Mouse (Mus musculus) monocyte, adult 59 days (primary cell): Measurements from ENCODE around the gene Calml3. TPM values are rescaled to one million over a fixed set of nuclear protein-coding genes. Genes with fewer than 3 reads are reported as not detected.

Experiments
- total RNA-seq, 2 experiments: library from RNA; stranded (reverse); gene quantifications; one replicate each; pipeline ENCODE4 v1.2.4; 2023

Calml3 gene
- total RNA-seq: not detected

DNA sequence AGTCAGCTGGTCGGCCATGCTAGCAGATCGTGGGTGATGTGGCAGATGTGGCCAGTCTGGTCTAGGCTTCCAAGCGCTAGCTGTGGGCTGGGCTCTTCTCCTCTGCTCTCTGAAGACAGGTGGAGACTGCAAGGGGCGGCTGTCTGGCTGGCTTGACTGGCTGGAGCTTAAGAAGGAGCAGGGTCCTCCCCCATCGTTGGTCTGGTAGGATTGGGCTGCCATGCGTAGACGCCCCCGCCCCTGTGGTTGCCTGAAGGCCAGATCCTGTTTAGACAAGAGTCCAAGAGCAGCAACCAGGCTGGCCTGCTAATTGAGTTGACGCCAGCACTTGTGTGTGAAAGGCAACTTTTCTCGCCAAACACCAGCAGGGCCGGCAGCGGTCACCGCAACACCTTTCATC lies at the start of gene Calml3:
Gene Calml3 (minus strand): TSS at position 131 of the 400 bp plus-strand sequence.

DNA sequence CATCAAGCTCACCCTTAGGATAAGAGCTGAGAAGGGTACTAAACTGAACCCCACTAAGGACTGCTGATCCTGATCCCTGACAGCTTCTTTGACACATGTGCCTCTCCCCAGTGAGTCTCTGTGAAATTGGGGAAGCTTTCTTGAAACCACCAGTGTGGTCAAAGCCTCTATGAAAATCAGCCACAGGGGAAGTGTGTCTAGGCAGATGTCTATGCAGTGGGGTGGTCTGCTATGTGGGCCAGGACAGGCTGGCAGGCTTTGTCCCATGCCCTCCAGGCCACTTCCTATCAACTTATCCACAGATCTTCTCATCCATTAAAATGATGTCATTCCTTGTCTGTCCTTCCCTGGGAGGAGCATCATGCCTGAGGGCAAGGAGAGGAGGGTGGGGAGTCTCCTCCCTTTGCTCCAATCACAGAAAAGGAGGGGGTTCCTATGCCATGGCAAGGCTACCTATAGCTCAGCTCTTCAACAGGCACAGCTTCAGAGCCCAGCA lies 33.2 kb upstream of the Calml3 start, which contains the start of gene Calm4:
Gene Calm4 (plus strand): TSS at position 446 of the 496 bp plus-strand sequence.

Other genes starting within 250 kb of the Calml3 start
- 10 to 100 TPM; 28.3 to 32.5 TPM for gene Fam208b, start 193.2 kb downstream of the Calml3 start, total RNA-seq
- gene Asb13, start 170.3 kb downstream of the Calml3 start, total RNA-seq: 10 to 100 TPM; 11.6 to 12.4 TPM
- gene Calm4, start 33.4 kb upstream of the Calml3 start, total RNA-seq: not detected
- not detected for gene Calm5, start 49.9 kb upstream of the Calml3 start, total RNA-seq
- gene Net1, start 113.9 kb upstream of the Calml3 start, total RNA-seq: 10 to 100 TPM; 17.6 to 19.3 TPM
- not detected for gene Tubal3, start 114.0 kb upstream of the Calml3 start, total RNA-seq
- not detected for gene Ucn3, start 141.0 kb upstream of the Calml3 start, total RNA-seq
- gene Akr1c14, start 244.7 kb upstream of the Calml3 start, total RNA-seq: not detected